Comparison of ENCODE assay signal across 24 mouse cellular contexts in the genomic region with DNA sequence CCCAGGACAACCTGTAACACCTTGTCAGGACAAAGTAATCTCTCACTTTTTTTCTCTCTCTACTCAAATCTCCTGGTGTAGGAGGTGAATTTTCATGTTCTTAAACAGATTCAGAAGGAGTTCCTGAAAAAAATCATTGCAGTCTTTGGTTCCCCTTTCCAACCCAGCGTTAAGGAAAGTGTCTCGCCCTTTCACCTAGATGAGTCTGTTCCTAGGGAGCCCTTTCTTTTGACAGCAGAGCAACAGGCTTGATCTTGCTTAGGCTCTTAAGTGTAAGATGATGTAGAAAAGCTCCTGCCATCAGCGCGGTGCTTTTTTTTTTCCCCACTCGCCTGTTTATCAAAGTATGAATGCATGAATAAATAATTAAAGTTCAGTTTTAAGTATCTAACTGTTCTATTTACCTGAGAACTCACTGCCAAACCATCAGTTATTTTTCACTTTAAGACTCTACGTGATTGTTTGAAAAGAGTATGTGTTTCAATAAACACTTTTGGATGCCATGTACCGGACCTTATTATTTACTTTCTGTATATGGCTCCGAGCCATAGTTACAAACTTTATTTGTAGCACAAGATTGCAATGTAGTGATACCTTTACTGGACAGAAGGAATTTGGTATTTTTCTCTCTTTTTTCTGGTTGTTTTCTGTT.
DNase-seq lines count a peak whose midpoint lies in the region; ATAC-seq and TF ChIP-seq lines count a peak whose summit lies in the region.
"Had no signal": no experiment of that assay in that cellular context is flagged by ENCODE, and none has a peak within 500 bp of the region (broad histone marks: within the 10 kb centered on the region; RNA-seq: fewer than 3 reads in every experiment).

No protein-coding gene starts in this region.

- no peak overlapping the region for H3K4me3 ChIP-seq in heart, postnatal 0 days (ENCODE audit: low read depth, low read length)
- no peak overlapping the region for H3K4me3 ChIP-seq in heart, embryonic 12.5 days
- no peak overlapping the region for H3K4me3 ChIP-seq in lung, postnatal 0 days (ENCODE audit: low read depth, low read length)
- H3K4me3 ChIP-seq: embryonic facial prominence, embryonic 12.5 days; limb, embryonic 12.5 days; liver, embryonic 13.5 days; megakaryocyte, embryonic 14.5 days; midbrain, embryonic 12.5 days had no signal

- TF ChIP-seq CTCF in heart, postnatal 0 days (IDR thresholded peaks at IDR 0.05; ENCODE audit: low read depth) = no peak
- TF ChIP-seq CTCF in lung, postnatal 0 days (IDR thresholded peaks at IDR 0.05) = no peak

- H3K4me1 ChIP-seq in heart, postnatal 0 days (ENCODE audit: control insufficient read depth, insufficient read depth) = peaks cover 17% of the 10 kb centered on the region; the same call in 1 of the 2 replicates
- H3K4me1 ChIP-seq in heart, embryonic 12.5 days (replicated peaks) = peaks cover 18% of the 10 kb centered on the region
- H3K4me1 ChIP-seq in lung, postnatal 0 days (ENCODE audit: insufficient read depth, low read depth, low read length) = peaks cover 4% of the 10 kb centered on the region; the same call in 1 of the 2 replicates
- H3K4me1 ChIP-seq: midbrain, embryonic 12.5 days had no signal

- no peaks in the 10 kb centered on the region for H3K9me3 ChIP-seq in heart, postnatal 0 days (replicated peaks; ENCODE audit: control insufficient read depth, low read length)
- H3K9me3 ChIP-seq in heart, embryonic 12.5 days (replicated peaks) = no peaks in the 10 kb centered on the region
- no peaks in the 10 kb centered on the region for H3K9me3 ChIP-seq in lung, postnatal 0 days (ENCODE audit: low read length)
- H3K9me3 ChIP-seq: embryonic facial prominence, embryonic 12.5 days; G1E; limb, embryonic 12.5 days; liver, embryonic 13.5 days; megakaryocyte, embryonic 14.5 days; midbrain, embryonic 12.5 days had no signal

- 70% methylated on average over 8 of the region's 8 CpGs for WGBS in heart, postnatal 0 days
- WGBS in heart, embryonic 12.5 days = 81% methylated on average over 8 of the region's 8 CpGs
- 44% methylated on average over 8 of the region's 8 CpGs for WGBS in lung, postnatal 0 days

- no peak for TF ChIP-seq EP300 in heart, postnatal 0 days (IDR thresholded peaks at IDR 0.05; ENCODE audit: low read depth)
- TF ChIP-seq EP300 in lung, postnatal 0 days (IDR thresholded peaks at IDR 0.05) = peak; percentile 63

- DNase-seq in heart, adult 11 months = peak; percentile 35
- no peak for DNase-seq in heart, adult 18-20 months
- no peak for DNase-seq in heart, postnatal 0 days (ENCODE audit: low spot score)
- DNase-seq in lung, postnatal 0 days (ENCODE audit: low spot score) = peak; percentile 55
- DNase-seq in lung, postnatal 36 days = no peak
- DNase-seq in left cerebral cortex, postnatal 10 days (ENCODE audit: extremely low spot score in 1 of 2, low spot score in 2 of 2) = no peak
- DNase-seq in adrenal gland, adult (ENCODE audit: inconsistent age in 2 of 2, low spot score in 1 of 2) = no peak
- DNase-seq: adrenal gland, postnatal 14 days; cerebellum, adult 11-12 months; cerebellum, adult 9-11 months; embryo, embryonic 11 days; gastrocnemius, postnatal 10 days; layer of hippocampus, adult 9-11 months; liver, embryonic 13.5 days; lung, adult 2 months; lung, postnatal 14 days had no signal

- intact Hi-C loops in left cerebral cortex, postnatal 10 days (cut with DNase I) = no loop called here

- H3K9ac ChIP-seq in heart, postnatal 0 days (replicated peaks; ENCODE audit: low read depth, low read length) = no peak overlapping the region
- no peak overlapping the region for H3K9ac ChIP-seq in heart, embryonic 12.5 days
- no peak overlapping the region for H3K9ac ChIP-seq in lung, postnatal 0 days (replicated peaks; ENCODE audit: low read depth)
- H3K9ac ChIP-seq: embryonic facial prominence, embryonic 12.5 days; limb, embryonic 12.5 days; liver, embryonic 13.5 days; midbrain, embryonic 12.5 days had no signal

- no peaks in the 10 kb centered on the region for H3K27me3 ChIP-seq in heart, postnatal 0 days (ENCODE audit: control insufficient read depth, insufficient read depth, low read length)
- no peaks in the 10 kb centered on the region for H3K27me3 ChIP-seq in heart, embryonic 12.5 days (replicated peaks)
- H3K27me3 ChIP-seq in lung, postnatal 0 days (replicated peaks; ENCODE audit: insufficient read depth, low read length) = no peaks in the 10 kb centered on the region
- H3K27me3 ChIP-seq: embryonic facial prominence, embryonic 12.5 days; limb, embryonic 12.5 days; liver, embryonic 13.5 days; megakaryocyte, embryonic 14.5 days; midbrain, embryonic 12.5 days had no signal

- ATAC-seq in heart, postnatal 0 days (ENCODE audit: insufficient read depth, low read depth) = no peak
- ATAC-seq in heart, embryonic 12.5 days (ENCODE audit: insufficient number of reproducible peaks, low FRiP score) = no peak
- no peak for ATAC-seq in lung, postnatal 0 days
- ATAC-seq: forebrain, embryonic 14.5 days; hindbrain, embryonic 16.5 days had no signal

- H3K4me2 ChIP-seq in heart, postnatal 0 days (ENCODE audit: low read depth, low read length) = no peak overlapping the region
- H3K4me2 ChIP-seq in heart, embryonic 12.5 days = no peak overlapping the region
- no peak overlapping the region for H3K4me2 ChIP-seq in lung, postnatal 0 days (replicated peaks; ENCODE audit: low read depth, low read length)
- H3K4me2 ChIP-seq: embryonic facial prominence, embryonic 12.5 days; limb, embryonic 12.5 days; liver, embryonic 13.5 days; midbrain, embryonic 12.5 days had no signal

- H3K36me3 ChIP-seq in heart, postnatal 0 days (replicated peaks; ENCODE audit: control insufficient read depth, insufficient read depth, low read length) = peaks cover 69% of the 10 kb centered on the region
- H3K36me3 ChIP-seq in heart, embryonic 12.5 days = peaks cover 69% of the 10 kb centered on the region
- H3K36me3 ChIP-seq in lung, postnatal 0 days (ENCODE audit: insufficient read depth, low read length) = no peaks in the 10 kb centered on the region
- H3K36me3 ChIP-seq: embryonic facial prominence, embryonic 12.5 days; G1E; limb, embryonic 12.5 days; liver, embryonic 13.5 days; midbrain, embryonic 12.5 days had no signal

- H3K27ac ChIP-seq in heart, postnatal 0 days (ENCODE audit: low read depth) = peak overlapping the region; percentile 46
- no peak overlapping the region for H3K27ac ChIP-seq in heart, embryonic 12.5 days (ENCODE audit: poor library complexity, severe bottlenecking)
- no peak overlapping the region for H3K27ac ChIP-seq in lung, postnatal 0 days (ENCODE audit: low read length)
- H3K27ac ChIP-seq: embryonic facial prominence, embryonic 12.5 days; limb, embryonic 12.5 days; liver, embryonic 13.5 days; midbrain, embryonic 12.5 days had no signal

Comparison
In these comparisons a context has a peak if more than half of its experiments do, and no peak if none do; other contexts are left out.
1. DNase-seq: peak in heart, adult 11 months (single experiment) and lung, postnatal 0 days (single experiment); none in heart, adult 18-20 months (0 of 2), heart, postnatal 0 days (single experiment), lung, postnatal 36 days (single experiment), left cerebral cortex, postnatal 10 days (0 of 2) and adrenal gland, adult (0 of 2).